Mouse (Mus musculus): ENCODE data around the gene Hivep2. TPM values are rescaled to one million over a fixed set of nuclear protein-coding genes. Genes with fewer than 3 reads are reported as not detected.

The Hivep2 gene
- total RNA-seq, 2 experiments from 2014 or later: 23.3 to 26.6 TPM

DNA sequence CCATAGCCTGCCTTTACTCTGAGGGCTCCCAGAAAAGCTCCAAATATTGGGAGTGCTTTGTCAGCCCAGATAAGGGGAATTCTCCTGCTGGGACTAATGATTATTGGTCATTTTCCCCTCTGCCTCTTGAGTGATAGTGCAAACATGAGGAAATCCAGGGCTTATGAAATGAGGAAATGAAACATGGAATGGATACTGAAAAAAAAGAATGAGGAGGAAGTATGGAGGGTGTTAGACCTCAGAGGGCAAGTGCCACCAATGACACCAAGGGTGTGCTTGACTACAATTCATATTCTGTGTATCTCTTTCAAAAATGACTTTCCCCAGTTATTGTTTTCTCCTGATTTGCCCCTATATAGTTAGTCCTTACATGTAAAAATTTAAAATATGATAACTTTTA is 167.1 kb downstream of the Hivep2 start:
- DNase-seq (ENCODE audit: low spot score in 2 of 2): no peak

DNA sequence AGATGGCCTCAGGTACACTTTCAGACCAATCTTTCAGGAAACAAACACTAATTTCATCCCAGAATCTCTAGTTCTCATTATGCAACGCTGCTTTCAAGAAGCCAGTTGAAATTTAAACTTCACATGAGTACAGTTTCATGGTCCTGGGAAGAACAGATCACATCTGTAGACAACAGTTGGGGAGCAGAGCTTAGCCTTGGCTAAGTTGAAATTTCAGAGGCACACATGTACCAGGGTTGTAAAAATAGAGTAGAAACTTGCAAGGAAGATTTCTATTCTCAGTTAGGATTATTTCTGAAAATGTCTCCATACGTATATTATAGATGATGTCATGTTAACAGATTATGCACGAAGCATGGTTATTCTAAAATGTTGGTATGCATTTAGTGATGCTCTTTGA is 172.8 kb downstream of the Hivep2 start:
- DNase-seq (ENCODE audit: low spot score in 2 of 2): no peak

DNA sequence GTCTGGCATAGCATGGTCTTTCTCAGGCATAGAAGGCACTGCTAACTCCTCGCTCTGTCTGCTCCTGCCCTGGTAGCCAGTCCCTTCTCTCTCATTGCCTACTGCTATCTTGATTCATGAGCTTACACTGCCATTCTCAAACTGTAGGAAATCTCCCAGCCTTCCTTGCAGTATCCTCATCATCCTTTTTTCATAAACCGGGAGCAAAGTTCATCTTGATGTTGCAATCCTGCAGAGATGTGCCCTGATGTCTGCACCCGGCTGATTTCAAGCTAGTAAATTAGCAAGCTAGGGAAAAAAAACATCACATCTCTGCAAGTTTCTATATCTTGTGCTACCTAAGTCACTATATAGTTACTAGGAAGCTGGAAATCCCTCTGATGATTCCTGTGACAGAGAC is 179.0 kb downstream of the Hivep2 start:
- no peak for DNase-seq (ENCODE audit: low spot score in 2 of 2)

DNA sequence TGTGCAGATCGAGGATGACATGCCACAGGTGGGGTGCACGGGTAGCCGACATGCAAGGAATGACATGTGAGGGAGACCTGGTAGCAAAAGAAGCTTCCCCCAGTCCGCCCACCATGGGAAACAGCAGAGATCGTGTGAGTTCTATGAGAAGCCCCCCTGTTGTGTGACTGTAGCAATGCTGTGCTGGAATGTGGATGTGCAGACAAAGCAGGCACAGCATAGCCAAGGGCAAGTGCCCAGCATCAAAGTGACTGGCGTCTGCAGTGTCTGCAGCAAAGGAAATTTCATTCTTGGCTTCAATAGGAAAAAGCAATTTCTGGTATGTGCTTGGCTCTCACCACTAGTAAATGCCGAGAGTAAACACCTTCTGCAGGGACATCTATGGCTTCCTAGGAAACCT is 199.0 kb downstream of the Hivep2 start:
- no peak for DNase-seq (ENCODE audit: low spot score in 2 of 2)

DNA sequence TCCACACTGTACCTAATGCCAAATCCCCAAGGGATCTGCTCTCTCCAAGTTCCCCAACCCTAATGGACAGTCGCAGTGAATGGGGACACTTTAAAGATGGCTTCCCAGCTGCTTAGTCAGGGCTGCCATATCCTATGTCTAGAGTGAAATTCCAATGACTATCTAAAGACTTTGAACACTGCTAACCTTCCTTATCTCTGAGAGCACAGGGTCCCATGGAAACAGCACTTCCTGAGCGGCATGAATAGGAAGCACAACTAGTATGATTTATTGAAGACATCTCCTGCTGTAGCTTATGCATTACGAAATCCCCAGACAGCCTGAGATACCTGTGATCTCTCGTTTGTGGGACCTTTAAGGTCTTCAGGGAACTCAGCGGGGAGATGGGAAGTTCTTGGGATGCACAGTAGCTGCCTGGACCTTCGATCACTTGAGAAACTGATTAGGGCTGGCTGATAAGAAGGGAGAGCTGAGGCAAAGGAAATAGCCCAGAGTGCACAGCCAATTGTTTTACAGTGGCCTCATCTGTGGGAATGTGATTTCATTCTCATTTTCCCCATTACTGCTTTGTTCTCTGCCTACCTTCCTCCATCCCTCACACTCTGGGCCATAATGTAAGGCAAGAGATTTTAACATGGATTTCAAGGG is 202.4 kb downstream of the Hivep2 start:
- no peak for DNase-seq (ENCODE audit: low spot score in 2 of 2)

DNA sequence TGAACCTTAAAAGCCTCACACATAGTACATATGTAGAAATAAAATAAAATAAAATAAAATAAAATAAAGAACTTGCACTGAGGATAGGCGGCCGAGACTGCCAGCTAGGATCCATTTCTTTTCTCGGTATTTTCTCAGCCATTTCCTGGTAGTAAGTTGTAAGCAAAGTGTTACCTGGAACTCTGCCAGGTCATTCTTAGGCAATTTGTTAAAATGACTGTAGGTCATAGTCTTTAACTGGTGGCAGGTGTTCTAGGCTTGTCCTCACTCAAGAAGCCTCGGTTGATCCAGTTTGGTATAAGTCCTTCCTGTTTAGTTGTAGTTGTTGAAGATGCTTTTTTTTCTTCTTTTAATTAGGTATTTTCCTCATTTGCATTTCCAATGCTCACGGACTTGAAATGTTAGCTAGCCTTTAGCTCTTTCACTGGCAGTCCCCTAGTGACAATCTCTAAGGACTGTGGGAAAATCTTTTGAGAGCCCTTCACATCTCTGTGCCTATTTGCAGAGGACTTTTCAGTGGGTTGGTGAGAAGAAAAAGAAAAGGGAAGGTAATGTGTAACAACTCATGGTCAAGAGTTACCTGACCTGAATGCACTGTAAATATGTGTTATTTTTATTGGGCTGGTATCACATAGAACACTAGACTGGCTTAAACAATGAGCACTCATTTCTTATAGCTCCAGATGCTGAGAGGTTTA is 203.1 kb downstream of the Hivep2 start:
- DNase-seq (ENCODE audit: low spot score in 2 of 2): no peak

DNA sequence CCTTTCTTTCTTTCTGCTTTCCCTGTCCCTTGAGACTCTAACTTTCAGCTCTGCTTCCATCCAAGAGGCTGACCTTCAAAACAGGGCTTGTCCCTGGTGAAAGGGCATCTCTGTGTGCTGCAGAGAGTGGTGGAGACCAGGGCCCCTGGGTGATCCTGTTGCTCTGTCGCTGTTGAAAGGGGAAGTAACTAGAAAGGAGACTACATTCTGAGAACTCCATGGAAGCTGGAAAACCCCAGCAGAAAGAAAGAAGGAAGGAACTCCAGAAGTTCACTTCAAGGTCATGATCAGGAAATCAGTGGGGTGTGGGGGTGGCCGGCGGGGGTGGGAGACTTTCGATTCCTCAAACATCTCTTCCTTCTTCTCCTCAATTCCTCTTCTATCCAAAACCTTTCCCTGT is 208.2 kb downstream of the Hivep2 start:
- DNase-seq (ENCODE audit: low spot score in 2 of 2): no peak

DNA sequence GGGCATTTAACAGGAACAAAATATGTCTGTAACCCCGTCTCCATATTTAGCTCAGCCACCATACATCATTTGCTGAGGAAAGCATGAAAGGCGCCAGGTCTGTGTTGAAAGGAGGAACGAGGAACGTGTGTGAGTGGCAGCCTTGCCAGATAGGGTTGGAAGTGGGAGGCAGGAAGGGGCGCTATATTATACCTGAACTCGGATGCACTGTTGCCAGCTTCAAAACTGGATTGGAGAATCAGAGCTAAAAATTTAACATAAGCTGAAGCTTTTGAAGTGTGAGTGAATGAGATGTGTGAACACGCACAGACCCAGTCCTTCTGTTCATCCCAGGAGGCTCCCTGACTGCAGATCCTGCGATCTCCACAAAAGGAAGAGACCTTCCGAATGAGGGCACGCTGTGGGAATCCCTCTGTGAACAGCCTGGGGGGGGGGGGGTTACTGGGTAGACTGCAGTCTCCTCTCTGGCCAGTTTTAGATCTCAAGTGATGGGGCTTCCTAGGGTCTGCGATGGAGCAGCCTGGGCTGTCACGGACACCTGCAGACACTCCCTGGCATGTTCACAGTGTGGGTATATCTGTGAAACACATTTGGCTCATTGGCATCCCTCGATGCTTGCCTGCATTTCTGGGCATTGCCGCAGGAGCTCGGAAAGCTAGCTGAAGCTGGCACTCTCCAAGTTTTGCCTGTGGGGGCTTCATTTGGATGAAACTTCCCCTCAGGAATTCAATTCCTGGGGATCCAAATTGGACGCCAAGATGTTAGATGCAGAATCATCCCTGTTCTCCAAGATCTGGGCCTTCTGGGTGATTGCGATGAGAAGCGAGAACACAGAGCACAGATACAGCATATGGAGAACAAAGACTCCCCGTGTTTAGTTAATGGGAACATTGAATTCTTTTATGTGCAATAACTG is 213.8 kb downstream of the Hivep2 start:
- DNase-seq (ENCODE audit: low spot score in 2 of 2): no peak

DNA sequence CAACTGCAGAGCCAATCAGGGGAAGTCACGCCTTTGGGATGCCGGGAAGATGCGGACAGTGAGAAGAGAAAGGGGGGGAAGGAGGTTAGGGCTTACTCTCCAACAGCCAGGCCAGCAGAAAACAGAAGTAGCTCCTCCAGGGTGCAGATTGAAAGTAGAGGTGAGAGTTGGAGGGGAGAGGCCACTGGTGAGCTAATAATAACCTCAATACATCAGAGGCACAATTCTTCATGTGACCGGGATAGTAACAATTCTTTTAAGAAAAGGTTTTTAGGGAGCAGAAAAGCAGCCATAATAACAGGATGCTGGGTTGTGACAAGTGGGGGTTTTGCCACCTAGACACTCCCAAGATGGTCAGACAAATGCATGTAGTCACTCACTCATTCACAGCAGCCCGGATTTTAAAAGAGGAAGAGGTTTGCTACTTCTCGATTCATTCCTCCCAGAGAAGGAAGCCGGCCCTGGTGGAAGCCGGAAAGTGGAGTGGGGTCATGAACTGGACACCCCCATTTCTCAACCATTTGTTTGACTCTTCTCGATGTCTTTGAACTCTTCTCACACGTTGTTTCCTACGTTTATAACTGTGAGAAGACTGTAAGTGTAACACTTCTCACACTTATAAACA is 220.6 kb downstream of the Hivep2 start:
- DNase-seq (ENCODE audit: low spot score in 2 of 2): no peak

DNA sequence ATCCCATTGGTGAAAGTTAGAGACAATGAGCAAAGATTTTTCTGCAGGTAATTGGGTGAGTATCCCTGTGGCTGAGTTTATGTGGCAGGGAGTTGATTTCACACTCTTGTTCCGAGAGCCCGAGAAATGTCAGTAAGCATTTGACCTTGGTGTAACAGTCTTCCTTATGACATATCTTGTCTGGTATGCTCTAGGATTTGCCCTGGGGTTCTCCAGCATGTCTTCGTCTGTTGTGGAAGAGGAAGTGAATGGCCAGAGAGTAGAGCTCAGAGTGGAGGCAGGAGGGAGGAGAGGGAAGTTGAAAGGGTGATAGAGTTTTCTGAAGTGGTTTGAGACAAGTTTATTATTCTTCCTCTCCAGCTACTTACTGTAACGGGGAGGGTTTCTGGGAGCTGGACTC is 223.2 kb downstream of the Hivep2 start:
- DNase-seq (ENCODE audit: low spot score in 2 of 2): no peak

DNA sequence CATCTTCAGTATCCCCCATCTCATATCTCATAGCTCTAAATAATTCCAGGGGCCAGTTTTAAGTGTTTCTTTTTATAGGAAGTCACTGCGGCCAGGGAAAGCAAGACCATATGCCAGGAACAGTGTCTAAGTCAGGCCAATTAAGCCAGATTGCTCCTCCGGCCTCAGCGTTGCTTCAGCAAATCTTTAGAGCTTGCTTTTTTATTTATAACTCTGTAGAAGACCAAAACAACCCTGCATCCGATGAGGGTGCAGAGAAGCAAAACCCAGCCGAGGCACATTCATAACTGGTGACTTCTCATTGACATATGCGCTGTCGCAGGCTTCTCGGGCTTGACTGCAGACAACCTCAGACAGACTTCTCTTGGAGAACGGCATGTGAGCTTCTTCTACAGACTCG is 225.3 kb downstream of the Hivep2 start:
- no peak for DNase-seq (ENCODE audit: low spot score in 2 of 2)

DNA sequence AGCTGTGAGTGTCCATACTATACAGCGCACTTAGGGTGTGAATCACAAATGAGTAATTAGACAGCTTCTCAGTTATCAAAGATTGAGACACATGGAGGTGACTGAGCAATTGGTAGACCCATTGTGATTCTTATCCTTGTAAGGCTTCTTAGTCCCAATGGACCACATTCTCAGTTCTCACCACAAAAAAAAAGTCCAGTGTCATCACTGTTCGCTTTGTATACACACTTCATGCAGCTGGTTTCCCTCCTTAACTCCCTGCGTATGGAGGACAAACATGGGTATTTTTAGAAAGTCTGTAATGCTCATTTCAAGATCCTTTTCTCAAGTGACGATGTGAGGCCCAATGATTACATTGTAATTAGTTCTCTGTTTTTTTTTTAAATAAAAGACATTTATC is 226.3 kb downstream of the Hivep2 start:
- no peak for DNase-seq (ENCODE audit: low spot score in 2 of 2)

DNA sequence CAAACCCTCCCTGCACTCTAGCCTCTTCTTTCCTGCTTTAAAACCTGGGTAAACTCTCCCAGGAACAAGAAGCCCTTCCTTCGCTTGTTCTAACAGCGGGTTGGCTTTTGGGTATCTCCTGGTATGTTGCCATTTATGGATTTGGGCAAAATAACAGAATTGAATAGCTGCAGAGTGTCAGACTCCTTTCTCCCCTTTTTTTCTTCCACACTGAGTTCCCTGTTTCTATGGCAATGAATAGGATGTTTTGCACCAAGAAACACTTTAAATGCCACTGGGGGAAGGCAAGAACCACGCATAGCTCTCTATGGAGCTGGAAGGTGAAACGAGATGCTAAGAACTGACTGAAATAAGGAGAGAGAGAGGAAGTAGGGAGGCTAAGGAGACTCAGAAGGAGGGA is 227.8 kb downstream of the Hivep2 start:
- DNase-seq (ENCODE audit: low spot score in 2 of 2): no peak

DNA sequence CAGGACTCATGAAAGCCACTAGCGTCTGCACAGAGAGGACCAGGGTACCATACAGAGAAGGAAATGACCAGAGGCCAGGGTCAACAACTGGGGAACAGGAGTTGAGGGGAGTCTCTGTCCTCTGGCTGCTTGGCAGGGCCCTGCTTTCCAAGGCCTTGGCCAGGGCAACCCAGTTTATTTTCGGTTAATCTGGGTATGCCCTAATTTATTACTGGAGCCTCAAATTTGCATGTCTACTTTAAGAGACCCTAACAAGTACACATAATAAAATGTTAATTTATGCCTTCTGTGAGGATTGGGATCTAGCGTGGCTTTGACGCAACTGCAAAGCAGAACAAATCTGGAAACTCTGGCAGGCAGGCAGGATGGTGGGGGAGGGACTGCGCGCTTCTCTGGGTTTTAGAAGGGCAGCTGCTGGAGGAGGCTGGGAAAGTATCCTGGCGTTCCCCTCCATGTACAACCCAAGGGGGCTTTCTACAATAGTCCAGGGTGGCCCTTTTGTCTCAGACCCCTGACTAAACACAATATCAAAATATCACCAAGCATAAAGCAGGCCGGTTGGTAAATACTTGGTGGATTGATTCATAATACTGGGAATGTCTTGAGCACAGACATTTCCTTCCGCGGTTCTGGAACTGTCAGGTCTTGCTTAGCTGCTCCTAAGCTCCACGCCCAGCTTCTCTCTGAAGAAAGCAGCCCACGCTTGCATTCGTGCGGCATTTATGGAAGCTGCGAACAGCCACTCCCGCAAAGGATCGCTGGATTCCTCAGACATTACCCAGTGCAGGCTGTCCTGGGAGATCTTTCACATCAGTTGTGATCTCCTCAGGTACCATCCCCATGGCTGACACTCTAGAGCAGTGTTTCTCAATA is 230.1 kb downstream of the Hivep2 start:
- DNase-seq (ENCODE audit: low spot score in 2 of 2): no peak

DNA sequence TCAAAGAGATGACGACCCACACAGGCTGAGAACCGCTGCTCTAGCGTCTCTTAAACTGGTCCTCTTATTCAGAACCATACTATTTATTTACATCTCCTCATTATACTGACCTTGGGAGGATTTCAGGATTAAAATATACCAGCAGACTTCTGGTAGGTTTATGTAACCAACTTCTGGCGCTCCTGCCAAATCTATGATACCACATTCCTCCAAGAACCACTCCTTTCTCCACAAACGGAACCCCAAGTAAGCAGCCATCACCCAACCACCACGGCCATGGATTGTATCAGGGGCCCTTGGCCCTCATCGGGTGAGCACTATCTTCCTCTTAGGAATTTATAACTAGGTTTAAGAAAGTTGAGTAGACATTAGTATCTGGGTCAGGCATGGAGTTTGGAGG is 230.9 kb downstream of the Hivep2 start:
- DNase-seq (ENCODE audit: low spot score in 2 of 2): no peak

DNA sequence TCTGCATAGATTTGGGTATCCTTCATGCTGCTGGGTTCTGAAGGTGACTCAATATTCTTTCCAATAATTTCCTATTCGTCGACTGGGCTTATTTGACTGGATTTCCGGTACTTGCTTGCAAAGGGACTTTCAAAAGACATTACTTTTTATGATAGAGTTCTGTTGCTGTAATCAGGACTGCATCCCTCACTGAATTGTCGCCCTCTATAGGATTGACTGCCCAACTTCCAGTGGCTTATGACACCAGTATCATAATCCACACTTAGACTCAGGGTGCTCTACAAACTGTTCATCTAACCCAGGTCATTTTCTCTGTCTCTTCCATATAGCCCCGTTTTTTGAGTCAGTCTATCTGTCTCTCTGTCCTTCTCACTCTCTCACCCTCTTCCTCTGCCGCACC is 231.4 kb downstream of the Hivep2 start:
- DNase-seq (ENCODE audit: low spot score in 2 of 2): no peak

DNA sequence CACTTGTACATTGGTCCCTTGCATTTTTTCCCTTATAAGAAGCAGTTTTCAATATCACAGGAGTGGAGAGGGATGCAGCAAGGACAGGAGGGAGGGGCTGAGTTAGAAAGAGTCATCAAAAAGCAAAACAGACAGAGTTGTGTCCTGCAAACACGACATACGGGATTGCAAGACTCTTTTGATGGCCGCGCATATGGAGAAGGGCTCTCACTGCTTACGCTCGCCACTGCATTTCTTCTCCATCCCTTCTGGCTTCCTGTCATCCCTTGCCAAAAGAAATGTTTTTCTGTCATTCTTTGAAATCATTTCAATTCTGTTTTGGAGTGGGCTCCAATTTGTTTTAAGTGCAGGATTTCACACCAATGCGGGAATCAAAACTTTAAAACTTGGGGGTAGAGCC is 233.5 kb downstream of the Hivep2 start:
- DNase-seq (ENCODE audit: low spot score in 2 of 2): no peak

DNA sequence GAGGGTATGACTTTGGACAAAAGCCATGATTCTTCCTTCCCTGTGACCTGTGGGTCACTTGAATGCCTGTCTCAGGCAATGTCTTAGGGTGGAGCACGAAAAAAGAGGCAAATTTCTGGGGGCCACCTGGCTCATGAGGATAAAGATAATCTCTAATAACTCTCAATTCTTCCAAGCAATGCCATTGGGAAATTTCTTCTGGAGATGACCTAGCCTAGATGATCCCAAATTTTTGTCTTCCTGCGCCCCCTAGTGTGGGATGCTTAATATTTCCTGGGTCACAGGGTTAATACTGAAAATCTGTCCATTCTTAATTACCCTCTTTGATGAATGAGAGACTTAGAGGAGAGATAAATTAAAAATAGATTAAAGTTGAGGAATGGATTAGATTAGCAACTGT is 234.4 kb downstream of the Hivep2 start:
- DNase-seq (ENCODE audit: low spot score in 2 of 2): no peak
